Mouse (Mus musculus): ENCODE measurements around the gene Tmem115. TPM values are rescaled to one million over a fixed set of nuclear protein-coding genes. Genes with fewer than 3 reads are reported as not detected.
A peak's percentile ranks its signal among the peaks of the same experiment; 100 is the strongest.

The Tmem115 gene
- polyA plus RNA-seq (2016; fragmentation: Nextera tagmentation; extraction: Ambion mirVana) = 38.6 and 39.5 TPM in 2 replicates

- WGBS = under 1% methylated on average over 48 of the region's 48 CpGs
- peak within 1 kb of the TSS; percentile 85 for H3K4me3 ChIP-seq
- H3K36me3 ChIP-seq = peaks cover 25% of the 10 kb centered on the region
- peak within 1 kb of the TSS; percentile 86 for H3K27ac ChIP-seq (replicated peaks)
- peaks cover 45% of the 10 kb centered on the region for H3K4me1 ChIP-seq
- H3K27me3 ChIP-seq (ENCODE audit: low read depth, poor library complexity, severe bottlenecking) = 0 out of 2 replicates have a peak, but pooled peaks cover 7% of the 10 kb centered on the region
- peak; percentile 93 for DNase-seq (ENCODE audit: low spot score)
- H3K9me3 ChIP-seq (replicated peaks) = no peaks in the 10 kb centered on the region
Observed at GRCm38 (mm10) chr9:107533791-107534407, at the start of gene Tmem115. TSS of gene Tmem115 (plus strand) at chr9:107533945.

DNA sequence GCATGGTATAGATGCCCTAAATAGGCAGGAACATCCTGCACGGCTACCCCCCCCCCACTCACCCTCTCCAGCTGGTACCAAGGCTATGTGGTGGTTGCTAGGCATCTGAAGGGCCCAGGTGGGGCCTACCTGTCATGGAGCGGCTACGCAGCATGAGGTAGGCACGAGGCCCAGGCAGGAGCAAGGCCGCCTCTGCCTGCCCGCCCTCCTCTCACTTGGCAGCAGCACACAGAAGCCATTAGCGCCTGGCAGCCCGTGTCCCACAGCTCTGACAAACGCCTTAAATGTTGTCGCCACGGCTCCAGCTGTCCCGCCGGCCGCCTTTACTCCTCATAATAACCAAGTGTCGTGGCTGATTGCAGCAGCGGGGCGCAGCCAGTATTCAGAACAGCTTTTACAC is 49.4 kb upstream of the Tmem115 start:
- Histone ChIP-seq H3K4me3 (no peak overlapping the region), H3K36me3 (no peaks in the 10 kb centered on the region), H3K4me1 (peaks cover 60% of the 10 kb centered on the region), H3K27ac (replicated peaks) (no peak overlapping the region), H3K9me3 (replicated peaks) (no peaks in the 10 kb centered on the region), H3K27me3 (ENCODE audit: low read depth, poor library complexity, severe bottlenecking) (peaks cover 26% of the 10 kb centered on the region)
- no peak for DNase-seq (ENCODE audit: low spot score)
- 87% methylated on average over 17 of the region's 17 CpGs for WGBS

DNA sequence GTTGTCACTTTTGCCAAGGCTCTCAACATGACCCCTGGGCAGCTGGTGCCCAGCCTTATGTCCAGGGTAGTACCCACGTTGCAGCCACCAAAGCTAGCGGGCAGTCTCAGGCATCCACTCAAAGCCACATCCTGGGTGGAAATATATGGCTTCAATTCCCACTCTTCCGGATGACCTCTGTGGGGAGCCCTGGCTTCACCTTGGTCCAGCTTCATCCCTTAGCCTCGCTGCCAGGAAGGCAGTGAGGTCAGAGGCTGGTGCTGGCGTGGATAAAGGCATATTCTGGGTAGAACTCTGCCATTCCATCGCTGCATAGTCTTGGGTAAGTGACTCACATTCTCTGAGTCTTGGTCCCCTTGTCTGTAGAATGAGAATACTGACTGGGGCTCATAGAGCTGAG is 49.0 kb upstream of the Tmem115 start:
- no peak overlapping the region for H3K4me3 ChIP-seq
- H3K27me3 ChIP-seq (ENCODE audit: low read depth, poor library complexity, severe bottlenecking) = peaks cover 25% of the 10 kb centered on the region
- no peak for DNase-seq (ENCODE audit: low spot score)
- no peaks in the 10 kb centered on the region for H3K36me3 ChIP-seq
- H3K4me1 ChIP-seq = peaks cover 55% of the 10 kb centered on the region
- WGBS = 85% methylated on average over 6 of the region's 6 CpGs
- H3K9me3 ChIP-seq (replicated peaks) = no peaks in the 10 kb centered on the region
- no peak overlapping the region for H3K27ac ChIP-seq (replicated peaks)

DNA sequence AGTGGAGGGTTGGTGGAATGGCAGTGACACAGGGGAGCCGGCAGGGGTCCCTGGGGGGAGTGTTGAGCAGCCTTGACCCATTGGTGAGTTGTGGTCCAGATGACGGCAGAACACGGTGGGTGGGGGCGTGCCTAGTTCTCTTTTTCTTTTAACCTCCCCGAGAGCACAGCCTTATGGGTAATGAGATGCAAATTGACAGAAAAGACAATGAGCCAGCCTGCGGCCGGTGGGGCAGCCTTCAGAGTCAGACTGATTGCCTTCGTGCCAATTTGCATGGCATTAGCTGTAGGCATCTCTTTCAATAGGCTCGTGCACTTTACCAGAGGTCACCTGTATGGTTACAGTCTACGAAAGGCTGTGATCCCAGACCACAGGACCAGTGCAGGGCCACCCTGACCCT is 47.7 kb upstream of the Tmem115 start:
- no peak for DNase-seq (ENCODE audit: low spot score)
- Histone ChIP-seq H3K4me1 (peaks cover 42% of the 10 kb centered on the region), H3K27ac (replicated peaks) (no peak overlapping the region; the same call in 1 of the 2 replicates)

GRCm38 (mm10) chr9:107486507-107487225 is 47.1 kb upstream of the Tmem115 start:
- Histone ChIP-seq H3K36me3 (no peaks in the 10 kb centered on the region), H3K9me3 (replicated peaks) (no peaks in the 10 kb centered on the region), H3K4me1 (peaks cover 36% of the 10 kb centered on the region), H3K4me3 (no peak overlapping the region), H3K27ac (replicated peaks) (no peak overlapping the region), H3K27me3 (ENCODE audit: low read depth, poor library complexity, severe bottlenecking) (peaks cover 16% of the 10 kb centered on the region)
- DNase-seq (ENCODE audit: low spot score) = no peak
- 66% methylated on average over 6 of the region's 6 CpGs for WGBS

More for the DNA sequence above, 47.7 kb upstream of the Tmem115 start:
- Histone ChIP-seq H3K36me3 (no peaks in the 10 kb centered on the region), H3K27me3 (ENCODE audit: low read depth, poor library complexity, severe bottlenecking) (peaks cover 14% of the 10 kb centered on the region), H3K4me3 (no peak overlapping the region), H3K9me3 (replicated peaks) (no peaks in the 10 kb centered on the region)
- WGBS = 63% methylated on average over 10 of the region's 10 CpGs

GRCm38 (mm10) chr9:107490146-107490545 is 43.6 kb upstream of the Tmem115 start:
- Histone ChIP-seq H3K9me3 (replicated peaks) (no peaks in the 10 kb centered on the region), H3K27me3 (ENCODE audit: low read depth, poor library complexity, severe bottlenecking) (peaks cover 26% of the 10 kb centered on the region), H3K36me3 (no peaks in the 10 kb centered on the region), H3K4me1 (peaks cover 45% of the 10 kb centered on the region), H3K27ac (replicated peaks) (0 out of 2 replicates have a peak overlapping the region, but pooled peaks have one; percentile 3), H3K4me3 (0 out of 2 replicates have a peak overlapping the region, but pooled peaks have one; percentile 14)
- DNase-seq (ENCODE audit: low spot score) = no peak
- 78% methylated on average over 8 of the region's 8 CpGs for WGBS

GRCm38 (mm10) chr9:107490625-107491024 is 43.1 kb upstream of the Tmem115 start:
- H3K27ac ChIP-seq (replicated peaks) = no peak overlapping the region
- H3K4me1 ChIP-seq = peaks cover 40% of the 10 kb centered on the region
- WGBS = 73% methylated on average over 6 of the region's 6 CpGs
- no peak overlapping the region for H3K4me3 ChIP-seq
- no peaks in the 10 kb centered on the region for H3K36me3 ChIP-seq
- peaks cover 26% of the 10 kb centered on the region for H3K27me3 ChIP-seq (ENCODE audit: low read depth, poor library complexity, severe bottlenecking)
- no peaks in the 10 kb centered on the region for H3K9me3 ChIP-seq (replicated peaks)
- no peak for DNase-seq (ENCODE audit: low spot score)

GRCm38 (mm10) chr9:107493511-107493910 is 40.2 kb upstream of the Tmem115 start:
- H3K27me3 ChIP-seq (ENCODE audit: low read depth, poor library complexity, severe bottlenecking) = peaks cover 42% of the 10 kb centered on the region
- H3K36me3 ChIP-seq = no peaks in the 10 kb centered on the region
- H3K4me3 ChIP-seq = no peak overlapping the region
- 45% methylated on average over 1 of the region's 1 CpGs for WGBS
- 0 out of 2 replicates have a peak overlapping the region, but pooled peaks have one; percentile 6 for H3K27ac ChIP-seq (replicated peaks)
- DNase-seq (ENCODE audit: low spot score) = no peak
- no peaks in the 10 kb centered on the region for H3K9me3 ChIP-seq (replicated peaks)
- peaks cover 29% of the 10 kb centered on the region for H3K4me1 ChIP-seq

GRCm38 (mm10) chr9:107494238-107494637 is 39.5 kb upstream of the Tmem115 start:
- Histone ChIP-seq H3K4me1 (peaks cover 29% of the 10 kb centered on the region), H3K27ac (replicated peaks) (peak overlapping the region; percentile 49; the same call in 1 of the 2 replicates), H3K27me3 (ENCODE audit: low read depth, poor library complexity, severe bottlenecking) (peaks cover 43% of the 10 kb centered on the region), H3K36me3 (no peaks in the 10 kb centered on the region), H3K4me3 (no peak overlapping the region), H3K9me3 (replicated peaks) (no peaks in the 10 kb centered on the region)
- no peak for DNase-seq (ENCODE audit: low spot score)
- WGBS = 52% methylated on average over 12 of the region's 12 CpGs

- H3K27ac ChIP-seq (replicated peaks) = no peak overlapping the region
Observed at GRCm38 (mm10) chr9:107496359-107496758, 37.4 kb upstream of the Tmem115 start.

DNA sequence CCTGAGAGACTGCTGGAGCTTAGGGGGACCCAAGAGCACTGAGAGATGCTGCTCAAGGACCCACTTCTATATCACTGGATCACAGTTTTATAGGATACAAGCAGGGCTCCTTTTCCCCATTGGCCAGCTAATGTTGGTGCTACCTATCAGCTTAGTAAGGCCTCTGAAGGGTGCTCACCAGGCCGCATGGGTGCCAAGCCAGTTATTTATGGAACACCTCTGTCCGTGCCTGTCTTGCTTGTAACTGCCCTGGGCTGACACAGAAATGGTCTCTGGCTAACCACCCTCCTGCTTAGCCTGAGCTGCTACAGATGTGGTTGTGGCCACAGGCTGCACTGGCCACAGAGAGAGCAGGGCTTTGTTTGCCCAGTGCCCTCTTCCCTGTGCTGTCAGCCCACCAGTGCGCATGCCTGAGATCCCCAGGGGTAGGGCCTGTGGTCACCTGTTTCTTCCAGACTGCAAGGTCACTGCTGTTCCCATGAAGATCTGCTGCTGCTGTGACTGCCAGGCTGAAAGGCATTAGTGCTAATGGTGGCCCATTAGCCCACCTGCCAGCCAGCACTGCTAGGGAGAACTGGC is 32.9 kb upstream of the Tmem115 start:
- Histone ChIP-seq H3K4me1 (peaks cover 6% of the 10 kb centered on the region; the same call in 1 of the 2 replicates), H3K27me3 (ENCODE audit: low read depth, poor library complexity, severe bottlenecking) (peaks cover 17% of the 10 kb centered on the region; the same call in 1 of the 2 replicates), H3K27ac (replicated peaks) (no peak overlapping the region), H3K9me3 (replicated peaks) (no peaks in the 10 kb centered on the region), H3K36me3 (no peaks in the 10 kb centered on the region), H3K4me3 (no peak overlapping the region)
- 92% methylated on average over 3 of the region's 3 CpGs for WGBS
- no peak for DNase-seq (ENCODE audit: low spot score)

More at GRCm38 (mm10) chr9:107496359-107496758, 37.4 kb upstream of the Tmem115 start:
- DNase-seq (ENCODE audit: low spot score) = no peak
- 86% methylated on average over 3 of the region's 3 CpGs for WGBS
- Histone ChIP-seq H3K4me3 (no peak overlapping the region), H3K9me3 (replicated peaks) (no peaks in the 10 kb centered on the region), H3K36me3 (no peaks in the 10 kb centered on the region), H3K27me3 (ENCODE audit: low read depth, poor library complexity, severe bottlenecking) (peaks cover 43% of the 10 kb centered on the region), H3K4me1 (peaks cover 29% of the 10 kb centered on the region)

DNA sequence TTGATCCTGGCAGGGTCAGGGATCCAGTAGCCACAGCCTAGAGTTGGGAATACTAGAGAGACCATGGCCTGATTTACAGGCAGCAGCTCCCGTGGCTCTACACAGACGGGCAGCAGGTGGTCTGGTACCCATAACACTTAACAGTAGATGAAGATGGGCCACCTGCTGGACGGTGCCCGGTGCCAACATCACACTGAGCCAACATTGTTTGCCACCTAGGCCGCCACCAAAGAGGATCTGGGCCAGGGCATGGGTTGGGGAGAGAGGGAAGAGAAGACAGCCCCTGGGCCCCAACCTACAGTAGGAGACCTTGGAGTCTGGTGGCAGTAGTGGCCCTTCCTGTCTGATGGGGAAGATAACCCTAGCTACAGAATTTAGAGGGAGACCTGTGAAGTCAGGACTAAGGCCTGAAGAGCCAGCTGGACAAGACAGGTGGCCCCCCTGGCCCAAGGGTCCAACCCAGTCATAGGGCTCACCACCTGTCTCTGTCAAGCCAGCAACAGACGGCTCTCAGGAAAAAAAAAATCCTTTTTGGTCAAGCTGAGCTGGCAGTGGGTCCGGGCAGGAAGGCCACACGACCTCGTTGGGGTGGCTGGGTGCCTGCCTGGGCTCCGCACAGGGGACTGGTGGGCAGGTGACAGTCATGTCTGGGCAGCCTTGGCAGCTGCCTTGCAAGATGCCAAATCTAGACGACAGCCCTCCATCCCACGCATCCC is 31.5 kb upstream of the Tmem115 start:
- peaks cover 9% of the 10 kb centered on the region; the same call in 1 of the 2 replicates for H3K27me3 ChIP-seq (ENCODE audit: low read depth, poor library complexity, severe bottlenecking)
- H3K27ac ChIP-seq (replicated peaks) = no peak overlapping the region
- no peak for DNase-seq (ENCODE audit: low spot score)
- H3K9me3 ChIP-seq (replicated peaks) = no peaks in the 10 kb centered on the region
- WGBS = 93% methylated on average over 12 of the region's 12 CpGs
- no peaks in the 10 kb centered on the region for H3K36me3 ChIP-seq
- H3K4me1 ChIP-seq = peaks cover 8% of the 10 kb centered on the region; the same call in 1 of the 2 replicates
- H3K4me3 ChIP-seq = no peak overlapping the region
